Mouse (Mus musculus) frontal cortex, postnatal 25 days (tissue): ENCODE measurements around the gene Klk12.

ENCODE experiments used
- DNase-seq, 2 experiments: peaks; one replicate each; pipeline ENCODE4 v3.0.0; 2022; ENCODE audit warnings: low spot score in 2 of 2

The Klk12 gene

DNA sequence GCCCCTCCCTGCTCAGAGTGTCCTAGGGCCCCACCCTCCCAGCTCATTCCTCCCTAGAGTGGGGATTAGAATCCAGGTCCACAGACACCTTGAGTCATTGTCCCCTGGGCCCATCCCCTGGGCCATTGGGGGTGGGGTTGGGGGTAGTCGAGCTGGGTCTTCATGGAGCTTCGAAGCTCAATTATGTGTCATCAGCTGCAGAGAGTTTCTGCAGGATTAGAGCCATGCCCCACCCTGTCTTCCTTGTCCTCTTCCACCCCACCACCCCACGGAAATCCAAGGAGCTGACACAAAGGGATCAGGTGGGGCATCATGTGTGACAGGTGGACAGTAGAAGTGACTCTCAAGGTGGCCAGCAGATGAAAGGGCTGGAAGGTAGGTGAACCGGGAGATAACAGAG, at the start of gene Klk12:
Gene Klk12 (plus strand): TSS at position 301 of the 400 bp plus-strand sequence.
- no peak for DNase-seq

DNA sequence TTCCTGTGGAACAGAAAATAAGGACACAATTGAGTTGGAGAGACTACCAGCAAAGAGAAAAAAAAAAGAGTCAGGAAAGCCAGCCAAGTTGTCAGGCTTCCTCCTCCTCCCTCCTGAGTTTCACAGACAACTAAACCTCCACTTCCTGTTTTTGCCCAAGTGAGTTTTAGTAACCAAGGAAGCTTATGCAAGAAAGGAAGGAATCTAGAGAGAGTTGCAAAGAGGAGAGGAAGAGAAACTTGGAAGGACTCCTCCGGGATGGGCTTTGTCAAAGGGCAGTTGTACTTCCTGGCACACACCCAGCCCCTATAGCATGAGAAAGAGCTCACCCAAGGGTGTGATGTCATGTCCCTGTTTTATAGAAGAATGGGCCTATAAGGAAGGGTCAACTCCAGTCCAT, 20.9 kb upstream of the Klk12 start:
- DNase-seq, result no peak

GRCm38 (mm10) chr7:43752806-43753205, 15.9 kb upstream of the Klk12 start:
- DNase-seq, result no peak

DNA sequence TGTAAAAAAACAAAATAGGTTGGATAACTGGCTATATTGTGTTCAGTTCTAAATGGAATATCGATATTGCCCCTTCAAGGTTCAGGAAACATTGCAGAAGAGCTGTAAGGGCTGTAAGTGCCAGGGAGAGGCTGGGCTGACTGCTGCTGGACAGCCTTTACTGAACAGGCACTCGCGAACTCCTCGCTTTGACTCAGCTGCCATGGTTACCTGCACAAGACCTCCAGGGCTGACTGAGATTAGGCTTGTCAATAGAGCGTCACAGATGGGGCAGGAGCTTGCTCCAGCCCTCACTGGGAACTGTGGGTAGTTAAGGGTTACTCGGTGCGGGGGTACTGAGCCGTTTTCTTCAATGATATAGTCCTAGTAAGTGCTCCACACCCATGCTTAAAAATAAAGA, 2.2 kb upstream of the Klk12 start:
- DNase-seq, result no peak

GRCm38 (mm10) chr7:43769636-43770035, 939 bp downstream of the Klk12 start:
- DNase-seq, result no peak

DNA sequence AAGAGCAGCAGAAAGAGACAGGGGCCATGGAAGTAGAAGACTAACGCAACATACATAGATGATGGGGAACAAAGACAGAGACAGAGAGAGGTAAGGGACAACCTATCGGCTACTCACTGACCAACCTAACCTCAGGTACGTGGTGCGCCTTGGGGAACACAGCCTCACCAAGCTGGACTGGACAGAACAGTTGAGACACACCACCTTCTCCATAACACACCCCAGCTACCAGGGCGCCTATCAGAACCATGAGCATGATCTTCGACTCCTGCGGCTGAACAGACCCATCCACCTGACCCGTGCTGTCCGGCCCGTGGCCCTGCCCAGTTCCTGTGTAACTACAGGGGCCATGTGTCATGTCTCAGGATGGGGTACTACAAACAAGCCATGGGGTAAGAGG, 2.0 kb downstream of the Klk12 start:
- DNase-seq, result no peak

- no peak for DNase-seq
Measured at GRCm38 (mm10) chr7:43771916-43772315, 3.2 kb downstream of the Klk12 start.

- no peak for DNase-seq
Measured at GRCm38 (mm10) chr7:43772901-43773300, 4.2 kb downstream of the Klk12 start.

DNA sequence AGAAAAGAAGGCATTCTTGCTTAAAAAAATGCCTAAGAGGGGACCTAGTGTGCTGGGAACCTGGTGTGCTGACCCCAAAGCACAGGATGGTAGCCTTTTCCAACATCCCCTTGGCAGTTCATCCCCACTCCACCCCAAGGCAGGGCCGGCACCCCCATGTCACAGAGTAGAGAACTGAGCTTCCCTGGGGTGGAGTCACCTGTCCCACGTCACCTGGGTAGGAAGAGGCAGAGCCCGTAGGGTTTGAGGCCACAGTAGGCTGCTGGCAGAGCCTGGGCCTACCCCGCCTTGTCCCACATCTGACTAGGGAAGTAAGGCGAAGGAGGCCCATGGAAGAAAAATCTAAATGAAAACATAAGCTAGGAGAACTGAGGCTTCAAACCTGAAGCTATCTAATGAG, 5.7 kb downstream of the Klk12 start, which contains the start of gene Klk11:
Gene Klk11 (plus strand): TSS at position 241 of the 400 bp plus-strand sequence.
- no peak for DNase-seq

- no peak for DNase-seq
Measured at GRCm38 (mm10) chr7:43774802-43775201, 6.1 kb downstream of the Klk12 start.

DNA sequence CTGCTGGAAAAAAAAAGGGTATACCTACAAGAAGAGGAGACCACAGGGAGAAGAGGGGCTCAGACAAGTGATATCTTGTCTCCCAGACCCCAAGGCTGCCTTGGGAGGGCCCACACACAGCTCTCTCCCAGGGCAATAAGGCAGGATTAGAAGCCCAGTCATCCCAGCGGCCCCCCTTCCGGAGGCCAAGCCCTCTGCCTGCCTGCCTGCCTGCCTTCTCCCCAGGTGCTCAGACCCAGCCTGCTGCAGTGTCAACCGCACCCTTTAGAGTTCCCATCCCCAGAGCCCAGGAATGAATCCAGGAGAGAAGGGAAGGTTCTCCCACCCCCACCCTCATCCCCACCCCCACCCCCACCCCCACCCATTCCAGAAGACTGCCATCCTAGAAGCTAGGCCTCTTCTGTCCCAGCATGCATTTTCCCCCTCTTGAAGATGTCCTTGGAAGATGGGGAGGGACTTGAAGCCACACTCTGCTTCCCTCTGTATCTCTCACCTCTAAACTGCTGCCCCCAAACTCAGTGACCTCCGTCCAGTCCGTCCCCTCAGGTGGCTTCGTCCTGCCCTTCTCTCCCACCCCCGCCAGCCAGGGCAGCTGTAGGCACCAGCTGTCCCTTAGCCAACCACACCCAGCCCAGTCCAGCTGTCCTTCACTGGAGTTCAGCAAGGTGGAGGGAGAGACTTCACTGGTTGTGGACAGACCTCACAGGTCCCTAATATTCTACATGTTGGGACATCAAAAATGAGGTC, 6.8 kb downstream of the Klk12 start:
- DNase-seq, result no peak

DNA sequence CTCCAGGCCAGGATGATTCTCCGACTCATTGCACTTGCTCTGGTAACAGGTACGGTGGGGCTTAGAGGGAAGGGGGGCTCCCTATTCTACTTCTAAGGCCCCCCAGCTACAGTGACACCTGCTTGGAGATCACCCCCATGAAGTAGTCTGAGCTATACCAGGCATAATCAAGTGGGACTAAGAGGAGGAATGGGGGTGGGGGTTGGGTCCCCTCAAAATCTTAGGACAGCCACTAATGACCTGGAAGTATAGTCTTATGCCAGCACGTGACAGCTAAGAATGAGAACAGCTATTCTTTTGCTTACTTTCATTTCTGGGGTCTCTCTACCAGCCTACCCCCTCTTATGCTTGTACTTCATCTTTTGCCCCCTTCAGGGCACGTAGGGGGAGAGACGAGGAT, 7.8 kb downstream of the Klk12 start:
- no peak for DNase-seq

DNA sequence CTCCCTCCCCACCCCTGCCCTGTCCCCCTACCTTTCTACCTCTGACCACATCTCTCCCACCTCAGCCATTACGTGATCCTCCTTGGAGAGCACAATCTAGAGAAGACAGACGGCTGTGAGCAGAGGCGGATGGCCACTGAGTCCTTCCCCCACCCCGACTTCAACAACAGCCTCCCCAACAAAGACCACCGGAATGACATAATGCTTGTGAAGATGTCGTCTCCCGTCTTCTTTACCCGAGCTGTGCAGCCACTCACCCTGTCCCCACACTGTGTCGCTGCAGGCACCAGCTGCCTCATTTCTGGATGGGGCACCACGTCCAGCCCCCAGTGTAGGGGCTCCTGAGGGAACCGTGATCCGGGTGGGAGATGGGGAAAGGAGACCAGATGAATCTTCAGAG, 8.7 kb downstream of the Klk12 start:
- DNase-seq, result no peak

DNA sequence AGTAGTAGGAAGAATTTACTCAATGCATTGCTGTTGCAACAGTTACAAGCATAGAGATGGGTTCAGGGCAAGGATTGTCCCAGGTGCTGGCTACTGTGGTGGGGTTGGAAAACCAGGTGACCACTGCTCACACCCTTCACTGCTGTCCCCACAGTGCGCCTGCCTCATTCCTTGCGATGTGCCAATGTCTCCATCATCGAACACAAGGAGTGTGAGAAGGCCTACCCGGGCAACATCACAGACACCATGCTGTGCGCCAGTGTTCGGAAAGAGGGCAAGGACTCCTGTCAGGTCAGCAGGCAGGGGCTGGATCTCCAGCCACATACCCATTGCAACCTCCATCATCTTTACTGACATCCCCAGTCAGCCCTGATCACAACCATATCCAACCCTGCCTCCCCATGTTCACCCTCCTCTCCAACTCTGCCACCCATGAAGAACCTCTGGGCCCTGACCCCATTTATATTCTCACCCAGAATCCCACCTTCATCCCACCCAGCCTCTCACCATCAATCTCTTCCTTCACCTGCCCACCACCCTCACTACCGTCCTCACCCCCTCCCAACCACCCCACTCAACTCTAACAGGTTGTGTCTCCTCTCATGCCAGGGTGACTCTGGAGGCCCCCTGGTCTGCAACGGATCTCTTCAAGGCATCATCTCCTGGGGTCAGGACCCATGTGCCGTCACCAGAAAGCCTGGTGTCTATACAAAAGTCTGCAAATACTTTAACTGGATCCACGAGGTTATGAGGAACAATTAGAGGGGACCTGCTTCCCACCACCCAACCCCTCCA, 9.7 kb downstream of the Klk12 start:
- no peak for DNase-seq

DNA sequence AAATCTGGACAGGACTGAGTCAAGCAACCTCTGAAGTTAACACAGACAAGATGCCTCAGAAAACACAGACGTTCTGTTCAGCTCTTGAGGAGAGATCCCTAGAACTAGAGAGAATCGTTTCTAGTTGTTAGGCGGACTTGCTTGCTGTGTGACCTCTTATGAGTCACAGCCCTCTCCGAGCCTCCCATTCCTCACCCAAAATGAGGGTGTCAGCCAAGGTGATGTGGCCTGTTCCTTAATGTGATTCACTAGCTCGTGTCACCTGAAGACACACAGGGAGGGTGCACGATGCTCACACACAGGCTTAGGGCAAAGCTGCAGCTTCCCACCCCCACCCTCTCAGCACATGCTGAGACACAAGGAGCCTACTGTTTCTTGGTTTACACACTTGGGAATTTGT, 11.5 kb downstream of the Klk12 start:
- DNase-seq, result no peak

DNA sequence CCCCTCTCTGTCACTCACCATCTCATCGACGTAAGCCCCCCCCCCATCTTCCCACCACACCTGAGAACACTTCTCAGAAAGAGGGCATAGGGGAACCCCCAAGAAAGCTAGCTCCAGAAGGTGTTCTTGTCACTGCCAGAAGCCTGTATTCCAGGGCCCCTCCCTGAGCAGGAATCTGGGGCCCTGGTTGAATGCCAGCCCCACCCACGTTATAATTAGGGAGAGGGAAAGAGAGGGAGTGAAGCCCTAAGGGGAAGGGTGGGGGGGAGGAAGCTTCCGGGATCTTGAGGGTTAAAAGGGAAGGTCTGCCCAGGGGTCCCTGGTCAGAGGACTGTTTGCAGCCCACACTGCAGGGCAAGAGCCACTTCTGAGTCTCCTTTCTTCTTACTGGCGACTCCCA, 12.0 kb downstream of the Klk12 start, which contains the start of gene Klk10:
Gene Klk10 (plus strand): TSS at position 290 of the 400 bp plus-strand sequence.
- no peak for DNase-seq

DNA sequence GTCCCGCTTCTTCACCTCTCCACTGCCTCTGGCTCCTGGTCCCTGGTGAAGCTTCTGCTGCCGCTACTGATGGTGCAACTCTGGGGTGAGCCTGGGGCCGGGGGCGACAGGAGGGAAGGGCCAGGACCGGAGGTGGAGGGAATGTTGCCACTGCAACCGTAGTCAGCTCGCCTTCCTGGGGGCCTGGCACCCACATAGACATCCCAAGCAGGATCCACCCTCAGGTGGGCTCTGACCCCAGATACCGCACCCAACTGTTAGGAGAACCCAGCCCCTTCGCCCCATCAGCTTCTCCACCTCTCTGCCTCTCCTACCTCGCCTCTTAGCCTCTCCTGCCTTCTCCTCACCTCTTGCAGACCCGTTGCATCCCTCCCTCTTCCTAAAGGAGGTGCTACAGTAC, 12.8 kb downstream of the Klk12 start:
- no peak for DNase-seq

GRCm38 (mm10) chr7:43782275-43783265, 13.9 kb downstream of the Klk12 start:
- peak; percentile 66 to 69 for DNase-seq

DNA sequence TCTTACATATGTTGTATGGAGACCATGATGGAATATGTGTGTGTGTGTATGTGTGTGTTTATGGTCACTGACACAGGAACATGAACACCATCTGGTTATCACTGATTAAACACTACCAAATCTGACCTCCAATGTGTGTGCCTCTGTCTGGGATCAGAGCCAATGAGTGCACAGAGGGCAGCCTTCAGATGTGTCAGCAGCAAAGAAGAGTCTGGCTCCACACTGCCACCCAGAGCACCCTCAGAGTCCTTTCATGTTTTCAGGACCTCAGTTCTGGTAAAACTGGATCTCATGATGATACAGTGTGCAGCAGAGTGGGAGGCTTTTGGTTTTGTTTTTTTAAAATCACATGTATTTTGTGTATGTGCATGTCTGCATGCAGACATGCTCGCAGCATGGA, 16.6 kb downstream of the Klk12 start:
- no peak for DNase-seq

DNA sequence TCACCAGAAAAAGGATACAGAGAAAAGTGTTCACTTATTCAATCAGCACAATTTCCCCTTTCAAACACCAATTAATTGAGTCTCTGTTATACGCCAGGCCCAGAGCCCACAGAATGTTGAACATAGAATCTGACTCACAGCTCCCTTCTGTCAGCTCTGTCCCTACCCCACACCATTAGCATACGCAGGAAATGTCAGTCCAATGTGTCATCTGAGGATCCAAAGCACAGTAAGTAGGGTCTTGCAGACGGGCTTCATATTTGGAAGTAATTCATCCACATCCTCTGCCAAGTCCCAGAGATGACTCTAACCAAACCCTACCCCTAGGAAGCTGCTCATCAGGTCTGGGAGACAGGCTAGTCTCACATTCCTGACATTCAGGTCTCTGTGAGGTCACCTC, 19.4 kb downstream of the Klk12 start:
- DNase-seq, result no peak

- DNase-seq, result no peak
Measured at GRCm38 (mm10) chr7:43789295-43789694, 20.6 kb downstream of the Klk12 start.

- no peak for DNase-seq
Measured at GRCm38 (mm10) chr7:43791591-43791990, 22.9 kb downstream of the Klk12 start, which contains the start of gene Klk9. Gene Klk9, plus strand, starts transcription at chr7:43791891.
